Mouse (Mus musculus) small intestine, adult 2 months (tissue): ENCODE data around the gene Hs6st3.
"Not testable (repeated sequence)": the region's sequence is repeated elsewhere in the genome, so short reads cannot be mapped to it uniquely, and the experiment has no call there.

ENCODE experiments used
- CTCF ChIP-seq: fragments of 200-500 bp; IDR thresholded peaks from 2 replicates; pipeline ENCODE4 v1.5.1; 2012; ENCODE audit warnings: low read depth, mild to moderate bottlenecking, control low read depth, inconsistent platforms, low read length, moderate library complexity, mixed read lengths; ENCODE audit not compliant: insufficient replicate concordance, insufficient read length; ENCODE audit errors: extremely low read depth
- POLR2A ChIP-seq: fragments of 200-500 bp; IDR thresholded peaks from 2 replicates; pipeline ENCODE4 v1.6.1; 2012; ENCODE audit warnings: low read depth, mild to moderate bottlenecking, control low read depth, inconsistent platforms, low read length, moderate library complexity

- TF ChIP-seq CTCF, POLR2A: not testable (repeated sequence)
These were observed 449.2 kb downstream of the Hs6st3 start for GRCm38 (mm10) chr14:119587365-119587764.
